Mouse (Mus musculus) adrenal gland, adult 18-20 months (tissue): ENCODE measurements around the gene Cenpm. TPM values are rescaled to one million over a fixed set of nuclear protein-coding genes. Genes with fewer than 3 reads are reported as not detected.
A peak's percentile ranks its signal among the peaks of the same experiment; 100 is the strongest.

ENCODE experiments used
- DNase-seq, 2 experiments: peaks; one replicate each; pipeline ENCODE4 v3.0.0; 2021 to 2022; ENCODE audit warnings: low spot score in 2 of 2
- total RNA-seq, 2 experiments: library from RNA; stranded (reverse); gene quantifications; 1 replicate in 1 of 2; 2 replicates in 1 of 2; pipeline ENCODE4 v1.2.3; 2021

The Cenpm gene
- total RNA-seq, 2 experiments from 2014 or later, result 2.4 to 2.5 TPM

DNA sequence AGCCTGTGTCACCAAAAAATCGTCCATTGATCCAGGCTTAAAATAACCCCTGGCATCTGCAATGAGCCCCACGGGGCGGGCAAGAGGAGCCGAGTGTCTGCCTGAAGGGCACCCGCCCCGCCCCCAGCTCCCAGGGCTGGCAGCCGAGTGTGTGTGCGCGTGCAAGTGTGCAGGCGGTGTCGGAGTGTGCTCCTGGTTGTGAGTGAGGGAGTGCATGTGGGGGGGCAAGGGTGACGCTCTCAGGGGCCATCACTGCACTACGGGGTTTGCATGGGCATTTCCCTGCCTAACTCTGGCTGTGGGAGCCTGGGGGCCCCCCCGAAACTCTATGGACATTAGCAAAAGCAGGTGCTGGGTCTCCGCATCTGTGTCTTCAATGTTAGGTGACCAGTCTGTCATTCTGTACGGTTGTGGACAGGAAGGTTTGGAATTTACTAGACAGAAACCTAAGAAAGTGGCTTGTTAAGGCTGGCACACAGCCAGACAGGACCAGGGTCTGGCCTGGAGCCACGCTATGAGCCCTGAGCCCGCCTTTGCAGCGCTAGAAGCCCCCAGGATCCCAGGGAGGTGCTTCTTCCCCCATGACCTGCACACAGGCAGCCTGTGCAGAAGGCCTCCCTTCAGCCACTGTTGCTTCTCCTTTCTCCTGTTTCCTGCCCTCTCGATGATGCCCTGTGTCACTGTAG, 28.3 kb downstream of the Cenpm start:
- DNase-seq, result no peak

DNA sequence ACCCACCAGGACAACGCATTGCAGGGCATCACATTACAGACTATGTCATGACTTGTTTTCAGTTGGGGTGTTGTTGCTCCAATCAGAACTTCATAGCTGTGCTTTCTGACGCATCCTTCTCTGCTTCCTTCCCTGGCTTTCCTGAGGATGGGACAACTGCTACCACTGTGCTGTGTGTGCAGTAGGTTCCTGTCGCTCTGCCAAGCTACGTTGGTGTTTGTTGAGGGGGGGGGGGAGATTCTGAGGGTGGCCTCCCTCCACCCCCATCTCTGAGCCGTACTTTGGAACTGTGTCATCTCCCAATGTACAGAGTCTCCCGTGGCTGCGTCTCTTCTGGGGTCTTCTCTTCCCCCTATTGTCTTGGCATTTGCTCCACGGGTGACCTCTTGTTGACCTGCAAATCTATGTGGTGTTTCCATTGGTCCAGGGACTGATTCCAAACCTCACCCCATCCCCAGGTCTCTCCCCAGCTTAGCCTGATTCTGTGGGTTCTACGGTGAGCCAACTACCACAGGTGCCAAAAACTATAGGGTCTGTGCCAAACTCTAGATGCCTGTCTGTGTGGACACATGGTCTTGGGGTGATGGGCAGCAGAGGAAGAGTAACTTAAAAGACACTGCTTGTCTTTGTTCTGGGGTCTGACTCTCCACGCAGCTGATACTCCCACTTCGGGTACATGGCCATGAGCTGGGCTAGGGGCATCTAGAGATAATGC, 29.1 kb downstream of the Cenpm start:
- DNase-seq, result no peak

DNA sequence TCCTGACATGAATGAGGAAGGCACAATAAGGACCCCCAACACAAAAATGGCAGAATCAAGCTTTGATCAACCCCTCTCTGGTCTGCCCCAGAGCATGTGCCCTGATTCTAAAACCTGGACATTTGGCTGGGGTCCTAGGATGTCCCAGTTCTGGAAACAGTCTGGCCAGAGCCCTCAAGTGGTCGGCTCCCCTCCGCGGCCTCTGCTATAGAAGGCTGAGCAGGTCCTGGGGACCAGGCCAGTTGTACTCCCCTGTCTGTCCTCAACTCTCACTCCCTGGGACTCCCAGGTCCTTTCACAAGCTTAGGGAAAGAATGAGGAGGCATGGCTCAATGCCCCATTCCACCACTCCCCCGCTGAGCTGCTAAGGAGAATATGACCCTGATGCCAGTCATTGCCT, 31.3 kb downstream of the Cenpm start:
- DNase-seq, result no peak

DNA sequence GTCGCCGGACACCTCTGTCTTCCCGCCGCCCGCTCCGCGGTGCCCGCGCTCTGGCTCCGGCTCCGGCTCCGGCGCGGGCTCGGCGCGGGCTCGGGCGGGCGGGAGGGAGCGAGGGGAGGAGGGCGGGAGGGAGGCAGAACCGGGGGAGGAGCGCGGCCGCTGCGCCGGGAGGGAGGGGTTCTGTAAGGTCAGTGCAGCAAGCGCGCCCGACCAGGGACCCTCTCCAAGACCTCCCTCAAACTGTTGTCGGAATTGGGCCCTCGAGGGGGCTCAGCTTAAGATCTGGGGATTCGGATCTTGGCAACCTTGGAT, 31.8 kb downstream of the Cenpm start, which contains the start of gene Shisa8:
Shisa8 (minus strand) TSS at position 64 of the 312 bp plus-strand sequence.
- no peak for DNase-seq

DNA sequence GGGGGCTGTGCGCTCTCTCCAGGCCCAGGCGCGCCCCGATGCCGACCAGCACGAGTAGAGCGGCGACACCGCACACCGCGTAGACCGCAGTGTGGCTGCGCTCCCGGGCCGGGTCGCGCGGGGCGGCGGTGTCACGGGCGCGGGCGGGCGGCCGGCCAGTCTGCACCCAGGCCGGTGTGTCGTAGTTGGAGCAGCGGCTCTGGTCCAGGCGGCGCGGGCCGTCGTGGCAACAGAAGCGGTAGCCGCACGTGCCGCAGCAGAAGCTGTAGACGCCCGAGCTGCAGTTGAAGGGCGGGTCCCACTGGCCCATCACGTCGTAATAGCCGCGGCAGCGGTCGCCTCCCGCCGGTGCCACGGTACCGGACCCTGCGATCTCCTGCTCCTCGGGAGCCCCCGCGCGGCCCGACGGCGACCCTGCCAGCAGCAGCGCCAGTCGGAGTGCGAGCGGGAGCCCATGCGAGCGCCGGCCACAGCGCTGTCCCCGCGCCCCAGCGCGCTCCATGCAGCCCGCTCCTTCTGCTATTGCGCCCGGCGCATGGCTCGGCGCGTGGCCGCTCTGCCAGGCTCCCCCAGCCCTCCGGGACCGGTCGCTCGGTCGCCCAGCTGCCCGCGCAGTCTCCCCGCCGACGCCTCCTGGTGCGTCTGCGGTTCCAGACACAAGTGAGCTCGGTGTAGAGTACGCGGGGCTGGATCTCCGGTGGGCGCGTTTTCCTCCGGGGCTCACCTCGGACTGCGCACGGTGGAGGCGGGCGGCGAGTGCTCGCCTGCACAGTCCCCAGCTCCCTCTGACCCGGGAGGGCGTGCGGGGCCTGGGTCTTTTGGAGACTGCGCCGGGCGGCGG, 32.4 kb downstream of the Cenpm start:
- no peak for DNase-seq

DNA sequence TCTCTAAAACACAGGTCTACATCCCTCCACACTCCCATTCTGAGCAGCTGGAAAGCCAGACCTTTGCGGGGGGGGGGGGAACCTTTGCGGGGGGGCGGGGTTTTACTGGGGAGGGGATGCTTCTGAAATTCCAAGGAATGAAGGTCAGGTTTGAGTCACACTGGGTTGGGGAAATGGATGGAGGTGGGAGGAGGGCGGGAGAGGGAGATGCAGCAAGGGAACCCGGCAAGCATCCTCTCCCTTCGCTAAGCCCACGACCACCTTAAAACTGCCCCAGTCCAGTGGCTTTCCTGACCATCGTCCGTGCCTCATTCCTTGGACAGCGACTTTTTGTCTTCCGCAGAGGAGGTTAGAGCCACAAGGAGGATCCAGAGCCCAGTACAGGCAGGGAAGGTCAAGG, 33.3 kb downstream of the Cenpm start:
- DNase-seq, result no peak

DNA sequence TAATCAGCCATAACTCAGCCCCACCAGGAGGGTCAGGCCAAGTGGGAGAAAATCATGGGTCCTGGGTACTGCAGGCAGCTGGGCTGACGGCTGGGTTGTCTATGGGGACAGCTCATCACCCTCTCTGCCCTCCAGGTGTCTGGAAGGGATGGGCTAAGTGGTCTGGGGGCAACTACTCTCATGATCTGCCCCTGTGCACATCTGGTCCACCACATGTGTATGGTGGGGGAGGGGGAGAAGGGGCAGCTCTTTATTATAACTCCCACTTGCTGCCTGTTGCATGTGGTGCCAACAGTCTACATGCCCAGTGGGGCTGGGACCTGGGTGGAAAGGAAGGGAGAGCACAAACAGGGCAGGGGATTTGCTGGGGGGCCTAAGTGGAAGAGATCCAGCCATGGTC, 33.7 kb downstream of the Cenpm start:
- no peak for DNase-seq

DNA sequence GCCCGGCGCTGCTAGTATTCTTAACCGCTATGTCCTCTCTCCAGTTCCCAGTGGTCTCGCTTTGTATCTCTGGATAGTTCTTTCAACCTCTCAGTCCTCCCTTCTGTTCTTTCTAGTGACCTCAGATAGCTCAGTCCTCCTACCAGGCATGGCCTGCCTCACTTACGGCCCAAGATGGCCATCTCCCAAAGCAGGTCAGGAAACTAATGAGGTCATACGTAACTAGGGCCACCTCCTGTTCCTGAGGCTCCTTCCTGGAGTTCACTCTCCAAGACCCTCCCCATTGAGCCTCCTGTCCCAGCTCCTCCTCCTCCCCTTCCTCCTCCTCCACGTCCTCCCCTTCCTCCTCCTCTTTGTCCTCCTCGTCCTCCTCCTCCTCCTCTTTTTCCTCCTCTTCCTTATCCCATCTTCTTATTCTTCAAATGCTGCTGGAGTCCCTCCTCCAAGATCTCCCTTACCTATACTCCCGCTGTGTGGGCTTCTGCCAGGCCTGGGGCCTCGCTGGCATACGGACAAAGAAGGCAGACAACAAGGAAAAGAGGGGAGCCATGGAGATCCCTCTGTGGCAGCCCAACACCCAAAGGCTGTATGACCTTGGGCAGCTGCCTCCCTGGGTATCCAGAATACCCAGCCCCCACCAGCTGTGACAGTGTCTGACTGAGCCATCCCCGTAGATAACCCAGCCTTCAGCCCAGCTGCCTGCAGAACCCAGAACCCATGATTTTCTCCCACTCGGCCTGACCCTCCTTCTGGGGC, 35.1 kb downstream of the Cenpm start:
- no peak for DNase-seq

DNA sequence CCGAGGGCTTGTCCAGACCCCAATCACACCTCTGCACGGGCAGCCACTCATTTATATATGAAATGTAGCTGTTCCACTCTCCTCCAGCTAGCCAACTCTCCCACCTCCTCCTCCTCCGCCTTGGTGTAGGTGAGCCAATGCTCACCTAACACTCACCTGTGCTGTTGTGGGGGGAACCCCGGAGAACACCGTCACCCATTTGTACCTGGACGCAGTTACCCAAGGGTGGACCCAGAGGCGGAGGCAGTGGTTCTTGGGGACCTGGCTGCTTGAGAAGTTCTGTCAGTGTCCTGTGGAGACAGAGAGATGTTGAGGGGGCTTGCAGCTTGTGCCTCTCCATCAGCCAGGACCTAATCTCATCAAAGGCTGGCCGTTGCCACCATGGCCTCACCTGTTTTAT, 36.2 kb downstream of the Cenpm start:
- no peak for DNase-seq

DNA sequence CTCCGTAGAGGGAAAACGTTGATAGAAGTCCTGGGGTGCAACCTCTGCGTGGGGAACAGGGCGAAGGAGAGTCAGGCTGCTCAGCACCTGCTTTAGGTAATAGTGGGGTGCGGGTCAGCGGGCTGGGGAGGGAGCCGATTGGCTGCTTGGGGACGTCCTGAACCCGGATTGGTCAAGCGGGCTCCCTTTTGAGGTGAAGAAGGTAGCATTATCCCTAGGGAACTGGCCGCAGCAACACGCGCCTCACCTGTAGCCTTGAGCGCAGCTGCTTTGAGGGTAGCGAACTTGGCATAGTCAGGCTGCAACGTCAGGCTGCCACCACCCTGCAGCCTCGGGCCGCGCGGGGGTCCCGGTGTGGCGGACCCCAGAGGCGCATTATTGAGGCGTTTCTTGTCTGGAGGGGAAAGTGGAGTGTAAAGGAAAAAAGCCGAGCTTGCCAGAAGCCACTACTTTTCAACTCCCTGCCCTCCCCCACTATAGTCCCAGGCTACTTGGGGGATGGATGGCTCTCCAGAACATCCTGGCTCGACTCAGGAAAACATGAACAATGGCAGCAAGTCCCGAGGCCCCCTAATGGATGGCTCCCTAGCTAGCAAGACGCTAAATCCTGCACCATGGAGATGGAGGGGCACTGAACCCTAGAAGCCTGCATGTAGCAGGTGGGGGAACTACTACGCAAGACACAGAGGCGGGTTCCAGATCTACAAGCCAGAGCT, 36.9 kb downstream of the Cenpm start:
- no peak for DNase-seq

DNA sequence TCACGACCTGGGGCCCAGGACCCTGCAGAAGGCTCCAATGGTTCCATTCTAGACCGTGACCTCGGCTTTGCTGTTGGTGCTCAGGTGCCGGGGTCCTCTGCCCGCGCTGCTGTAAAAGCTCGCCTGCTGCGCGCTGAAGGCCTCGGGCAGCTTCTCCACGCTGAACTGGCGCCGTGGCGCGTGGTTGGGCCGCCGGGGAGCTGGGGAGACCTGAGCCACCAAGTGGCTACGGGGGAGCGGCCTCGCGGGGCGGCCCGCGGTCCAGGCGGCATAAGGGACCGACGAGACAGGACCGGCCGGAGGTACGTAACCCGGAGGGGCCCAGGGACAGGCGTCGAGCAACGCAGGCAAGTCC, 37.5 kb downstream of the Cenpm start:
- DNase-seq, result no peak

DNA sequence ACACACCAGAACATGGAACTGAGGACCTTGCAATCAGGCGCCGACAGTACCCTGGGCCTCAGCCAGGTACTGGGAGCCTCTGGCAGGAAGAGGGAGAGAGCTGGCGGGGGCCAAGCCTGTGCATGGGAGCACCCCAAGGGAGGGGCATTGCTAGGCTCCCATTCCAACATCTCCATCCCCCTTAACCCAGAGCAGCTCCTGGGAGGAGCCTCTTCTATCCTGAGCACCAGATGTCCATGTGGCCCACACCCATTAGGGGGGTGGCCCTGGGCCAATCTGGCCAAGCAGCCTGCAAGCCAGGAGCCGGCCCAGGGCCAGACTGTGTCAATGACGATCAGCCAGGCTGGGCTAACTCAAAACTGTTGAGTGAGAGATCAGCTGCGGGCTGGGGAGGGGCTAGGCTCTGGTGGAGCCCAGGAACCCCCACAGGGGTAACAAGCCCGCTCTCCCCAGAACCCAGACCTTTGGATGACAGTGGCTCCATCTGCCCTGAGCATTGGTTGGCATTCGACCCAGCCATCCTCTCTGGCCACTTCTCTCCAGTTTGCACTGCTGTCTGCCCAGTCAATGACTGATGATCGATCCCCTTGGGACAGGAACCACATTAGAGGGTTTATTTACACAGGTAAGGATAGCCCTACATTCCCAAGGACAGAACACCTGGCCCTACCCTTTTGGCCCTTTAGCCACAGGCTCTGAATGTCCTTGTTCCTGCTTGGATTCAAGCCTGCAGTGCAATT, 38.0 kb downstream of the Cenpm start:
- peak in 1 of 2 experiments; percentile 38 for DNase-seq

DNA sequence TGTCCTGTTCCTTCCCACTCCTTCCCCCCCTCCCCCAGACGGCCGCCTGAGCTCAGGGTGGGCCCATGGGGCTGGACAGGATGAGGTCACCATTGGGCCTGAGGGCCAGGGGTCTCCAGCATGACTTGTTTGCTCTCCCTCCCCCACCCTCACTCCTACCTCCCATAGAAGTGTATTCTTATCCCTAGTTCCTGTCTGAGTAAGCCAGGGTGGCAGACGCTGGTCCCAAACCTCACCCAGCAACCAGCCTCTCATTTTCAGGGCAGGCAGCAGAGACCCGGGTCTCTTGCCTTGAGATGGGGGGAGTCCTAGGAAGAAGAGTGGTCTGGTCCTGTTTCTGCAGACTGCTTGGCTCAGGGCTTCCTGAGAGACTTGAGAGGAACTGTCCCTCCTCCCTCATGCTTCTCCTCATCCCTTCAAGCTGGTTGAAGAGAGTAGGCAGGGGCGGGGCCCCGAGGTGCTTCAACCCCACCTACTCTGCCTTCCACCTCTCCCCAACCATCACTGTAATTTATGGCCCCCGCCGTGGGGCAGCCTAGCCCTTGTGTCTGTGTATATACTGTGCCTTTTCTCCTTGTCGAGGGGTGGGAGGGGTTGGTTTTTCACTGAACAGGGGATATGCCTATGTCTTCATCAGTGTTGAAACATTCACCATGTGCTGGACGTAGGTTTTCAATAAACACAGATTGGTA, 39.7 kb downstream of the Cenpm start:
- DNase-seq, result no peak

DNA sequence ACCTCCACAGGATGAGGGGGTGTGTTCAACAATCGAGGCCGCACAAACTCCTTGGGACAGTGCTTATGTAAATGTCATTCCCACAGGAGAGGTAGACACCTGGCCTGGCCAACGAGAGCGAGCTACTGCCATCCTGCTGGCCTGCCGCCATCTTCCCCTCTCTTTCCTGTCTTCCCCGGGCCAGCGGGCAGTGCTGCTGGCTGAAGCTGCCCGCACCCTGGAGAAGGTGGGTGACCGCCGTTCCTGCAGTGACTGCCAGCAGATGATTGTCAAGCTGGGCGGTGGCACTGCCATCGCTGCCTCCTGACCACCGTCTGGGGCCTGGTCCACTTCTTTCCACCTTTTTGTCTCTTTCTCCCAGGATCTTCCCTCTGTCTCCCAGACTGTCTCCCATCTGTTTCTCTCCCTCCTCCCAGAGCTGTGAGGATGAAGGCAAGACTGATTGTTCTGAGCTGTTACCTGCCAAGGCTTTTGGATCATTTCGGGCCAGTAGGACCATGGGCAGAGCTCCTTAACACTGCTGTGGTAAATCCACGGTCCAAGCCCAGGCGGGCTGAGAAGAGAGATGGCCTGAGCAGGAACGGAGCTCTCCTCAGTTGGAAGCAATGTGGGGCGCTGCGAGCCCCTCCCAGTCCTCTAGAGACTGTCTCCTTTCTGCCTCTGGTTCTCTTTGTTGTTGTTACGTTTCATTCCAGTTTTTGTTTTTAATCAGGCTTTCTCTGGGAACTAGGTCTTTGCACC, 40.8 kb downstream of the Cenpm start:
- no peak for DNase-seq

DNA sequence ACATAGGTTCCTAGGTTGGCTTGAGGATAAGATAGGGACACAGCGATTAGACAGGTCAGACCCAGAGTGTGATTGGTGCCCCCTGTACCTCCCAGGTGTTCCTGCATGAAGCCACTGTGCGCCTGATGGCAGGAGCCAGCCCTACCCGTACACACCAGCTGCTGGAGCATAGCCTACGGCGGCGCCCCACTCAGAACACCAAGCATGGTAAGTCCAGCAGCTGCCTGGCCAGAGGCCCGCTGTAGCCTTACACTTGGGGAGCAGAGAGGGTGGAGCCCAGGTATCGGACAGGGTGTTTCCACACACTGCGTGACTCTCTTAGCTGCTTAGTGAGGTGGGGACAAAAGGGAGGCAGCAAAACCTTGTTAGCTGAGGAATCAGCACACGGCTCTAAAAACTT, 41.5 kb downstream of the Cenpm start:
- DNase-seq, result no peak

DNA sequence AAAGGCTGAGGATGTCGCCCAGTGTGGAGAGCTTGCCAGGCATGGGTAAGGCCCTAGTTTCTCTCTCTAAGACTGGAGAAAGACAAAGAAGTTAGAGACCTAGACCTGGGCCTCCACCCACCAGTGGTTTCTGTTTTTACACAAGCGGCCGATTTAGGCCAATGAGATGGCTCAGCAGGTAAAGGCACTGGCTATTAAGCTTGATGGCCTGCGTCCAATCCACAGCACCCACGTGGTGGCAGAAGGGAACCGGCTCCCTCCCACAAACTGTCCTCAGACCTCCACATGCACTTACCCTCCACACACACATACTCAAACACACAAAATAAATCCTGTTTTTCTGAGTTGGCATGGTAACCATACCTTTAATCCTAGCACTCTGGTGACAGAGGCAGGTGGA, 42.5 kb downstream of the Cenpm start:
- DNase-seq, result no peak

DNA sequence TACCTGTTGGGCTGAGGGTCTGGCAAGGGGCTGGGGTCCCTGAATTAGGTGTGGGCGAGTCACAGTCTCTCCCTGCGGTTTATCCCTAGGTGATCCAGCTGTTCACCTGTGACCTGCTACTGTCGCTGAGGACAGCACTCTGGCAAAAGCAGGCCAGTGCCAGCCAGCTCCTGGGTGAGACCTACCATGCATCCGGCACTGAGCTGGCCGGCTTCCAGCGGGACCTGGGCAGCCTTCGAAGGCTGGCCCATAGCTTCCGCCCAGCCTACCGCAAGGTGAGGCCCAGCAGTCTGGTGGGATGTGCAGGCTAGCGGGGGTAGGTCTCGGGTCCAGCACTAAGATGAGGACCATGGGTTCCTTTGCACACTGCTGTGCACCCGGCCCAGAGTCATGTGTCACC, 45.0 kb downstream of the Cenpm start:
- DNase-seq, result no peak

DNA sequence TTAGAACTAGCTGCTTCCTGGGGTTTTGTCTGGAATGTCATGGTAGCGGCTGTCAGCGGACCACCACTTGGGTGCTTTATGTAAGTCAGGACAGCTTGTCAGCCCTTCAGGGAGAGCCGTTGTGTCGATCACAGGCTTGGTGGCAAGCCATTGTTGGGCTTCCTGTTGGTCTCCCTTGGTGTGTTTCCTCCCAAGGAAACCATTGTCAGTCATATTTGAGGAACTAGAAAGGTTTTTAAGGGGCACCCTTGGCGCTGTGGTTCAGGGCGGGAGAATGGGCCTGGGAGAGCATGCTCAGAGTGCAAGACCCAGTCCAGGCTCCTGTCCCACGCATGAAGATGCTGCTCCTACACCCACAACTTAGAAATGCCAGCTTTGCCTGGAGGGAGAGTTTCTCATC, 46.2 kb downstream of the Cenpm start:
- DNase-seq, result no peak

DNA sequence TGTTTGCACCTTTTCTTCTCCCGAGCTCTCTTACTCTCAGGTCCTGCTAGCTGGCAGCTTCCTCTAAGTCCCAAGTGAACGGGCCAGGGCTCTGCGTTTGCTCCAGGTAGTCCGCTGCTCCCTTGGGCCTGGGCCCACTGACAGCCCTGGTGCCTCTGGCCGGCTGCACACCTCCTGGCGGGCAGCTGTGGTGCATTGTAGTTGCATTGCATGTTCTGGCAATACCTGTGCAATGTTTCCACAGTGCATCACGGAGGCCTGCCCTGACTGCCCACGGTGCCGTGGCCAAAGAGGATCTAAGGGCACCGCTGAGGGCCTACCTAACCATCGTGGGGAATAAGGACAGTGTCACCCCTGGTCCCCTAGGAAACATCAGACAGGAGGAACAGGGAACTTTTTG, 46.6 kb downstream of the Cenpm start:
- no peak for DNase-seq
